In the genomic region with DNA sequence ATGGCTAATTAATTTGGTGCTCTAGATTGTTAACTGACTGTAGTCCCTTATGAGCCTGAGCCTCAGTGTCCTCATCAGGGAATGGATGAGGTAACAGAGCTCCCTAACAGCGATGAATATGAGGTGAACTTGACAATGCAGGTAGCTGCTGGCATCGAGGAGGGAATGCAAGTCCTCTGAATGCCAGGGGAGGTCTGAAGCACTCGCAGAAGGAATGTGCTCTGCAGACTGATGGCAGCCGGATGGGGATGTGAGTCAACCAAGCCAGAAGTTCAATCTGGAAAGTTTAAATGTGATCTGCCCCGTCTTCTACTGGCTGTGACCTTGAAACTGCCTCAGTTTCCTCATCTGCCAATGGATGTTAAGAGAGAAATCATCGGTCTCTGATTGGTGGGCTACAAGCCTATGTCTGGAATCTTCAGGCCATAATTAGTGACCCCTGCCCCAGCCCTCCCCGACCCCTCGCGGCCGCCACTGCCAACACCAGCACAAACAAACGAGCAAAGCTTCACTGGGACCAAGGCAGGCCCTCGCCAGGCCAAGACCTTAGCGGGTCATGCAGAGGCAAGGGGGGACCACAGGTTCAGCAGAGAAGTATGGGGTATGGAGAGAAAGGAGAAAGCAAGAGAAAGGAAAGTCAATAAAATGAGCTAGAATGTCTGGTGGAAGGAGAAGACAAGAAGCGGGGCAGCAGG, we compare ENCODE assay signal across 8 mouse cellular contexts. TPM values are rescaled to one million over a fixed set of nuclear protein-coding genes. Genes with fewer than 3 reads are reported as not detected.
DNase-seq lines count a peak whose midpoint lies in the region; ATAC-seq and TF ChIP-seq lines count a peak whose summit lies in the region.

No protein-coding gene starts in this region.

- peak overlapping the region; percentile 62 for H3K9ac ChIP-seq in kidney, postnatal 0 days (ENCODE audit: low read depth, low read length)
- H3K9ac ChIP-seq in midbrain, embryonic 15.5 days = peak overlapping the region; percentile 87

- peak overlapping the region; percentile 82 for H3K4me2 ChIP-seq in kidney, postnatal 0 days (ENCODE audit: low read length)
- peak overlapping the region; percentile 85 for H3K4me2 ChIP-seq in midbrain, embryonic 15.5 days

- H3K27ac ChIP-seq in kidney, postnatal 0 days = peak overlapping the region; percentile 82
- H3K27ac ChIP-seq in midbrain, embryonic 15.5 days = peak overlapping the region; percentile 85

- ATAC-seq in kidney, postnatal 0 days (replicated peaks; ENCODE audit: low FRiP score, low read depth) = no peak; the same call in 1 of the 2 replicates
- peak; percentile 13 for ATAC-seq in midbrain, embryonic 15.5 days (replicated peaks)

- peaks cover 31% of the 10 kb centered on the region for H3K36me3 ChIP-seq in erythroblast, embryonic 14.5 days (ENCODE audit: control insufficient read depth)
- H3K36me3 ChIP-seq in kidney, postnatal 0 days (ENCODE audit: insufficient read depth, low read length) = peaks cover 9% of the 10 kb centered on the region; the same call in 1 of the 2 replicates
- H3K36me3 ChIP-seq in midbrain, embryonic 15.5 days (replicated peaks) = peaks cover 3% of the 10 kb centered on the region; the same call in 1 of the 2 replicates

- H3K27me3 ChIP-seq in erythroblast, embryonic 14.5 days (ENCODE audit: control insufficient read depth) = no peaks in the 10 kb centered on the region
- no peaks in the 10 kb centered on the region for H3K27me3 ChIP-seq in kidney, postnatal 0 days (ENCODE audit: insufficient read depth, low read length)
- H3K27me3 ChIP-seq in midbrain, embryonic 15.5 days (replicated peaks) = no peaks in the 10 kb centered on the region

- WGBS in kidney, postnatal 0 days = 5% methylated on average over 14 of the region's 14 CpGs
- WGBS in midbrain, embryonic 15.5 days = 12% methylated on average over 14 of the region's 14 CpGs

- H3K9me3 ChIP-seq in erythroblast, embryonic 14.5 days (ENCODE audit: control insufficient read depth, low read length) = no peaks in the 10 kb centered on the region
- no peaks in the 10 kb centered on the region for H3K9me3 ChIP-seq in kidney, postnatal 0 days (replicated peaks; ENCODE audit: low read length)
- no peaks in the 10 kb centered on the region for H3K9me3 ChIP-seq in midbrain, embryonic 15.5 days

- peak overlapping the region; percentile 85 for H3K4me3 ChIP-seq in erythroblast, embryonic 14.5 days (replicated peaks)
- peak overlapping the region; percentile 53 for H3K4me3 ChIP-seq in kidney, postnatal 0 days (replicated peaks; ENCODE audit: low read depth, low read length)
- H3K4me3 ChIP-seq in midbrain, embryonic 15.5 days = peak overlapping the region; percentile 92

- peaks cover 38% of the 10 kb centered on the region for H3K4me1 ChIP-seq in erythroblast, embryonic 14.5 days (ENCODE audit: control insufficient read depth)
- peaks cover 18% of the 10 kb centered on the region for H3K4me1 ChIP-seq in kidney, postnatal 0 days (replicated peaks; ENCODE audit: insufficient read depth, low read length)
- H3K4me1 ChIP-seq in midbrain, embryonic 15.5 days = peaks cover 27% of the 10 kb centered on the region

- no peak; the same call in 1 of the 2 replicates for TF ChIP-seq CTCF in kidney, postnatal 0 days (IDR thresholded peaks at IDR 0.05; ENCODE audit: low read depth)

- peak; percentile 51 to 72 for DNase-seq in adrenal gland, adult (ENCODE audit: inconsistent age in 2 of 2, low spot score in 1 of 2)
- DNase-seq in adrenal gland, postnatal 4 days (ENCODE audit: low spot score in 2 of 2) = no peak
- DNase-seq in 3T3-L1 (ENCODE audit: low read depth, low spot score) = peak; percentile 81
- DNase-seq in kidney, postnatal 0 days (ENCODE audit: low spot score) = peak; percentile 46
- no peak for DNase-seq in layer of hippocampus, postnatal 25 days (ENCODE audit: extremely low spot score in 1 of 2, low spot score in 1 of 2)
- no peak for DNase-seq in right cerebral cortex, postnatal 25 days

RNA-seq across cellular contexts. Expression of gene Slc39a13, which starts 0.8 kb away (rescaled TPM):
- 10 to 100 TPM; 35.7 to 42.0 TPM for total RNA-seq in adrenal gland, postnatal 4 days (2021)
- polyA plus RNA-seq in erythroblast, embryonic 14.5 days (2012) = 1.4 and 2.0 TPM in 2 replicates
- polyA plus RNA-seq in kidney, postnatal 0 days (2015; fragmentation: Nextera tagmentation; extraction: Ambion mirVana) = 39.9 and 41.8 TPM in 2 replicates
- 35.7 and 36.8 TPM in 2 replicates for polyA plus RNA-seq in midbrain, embryonic 15.5 days (2015; fragmentation: Nextera tagmentation; extraction: Ambion mirVana)
- total RNA-seq in layer of hippocampus, postnatal 25 days (2021) = 10 to 100 TPM; 23.3 to 31.2 TPM

RNA-seq across cellular contexts. Expression of gene Spi1, which starts 12.7 kb away (rescaled TPM):
- total RNA-seq in adrenal gland, postnatal 4 days (2021) = 1 to 10 TPM; 7.8 to 7.9 TPM
- polyA plus RNA-seq in erythroblast, embryonic 14.5 days (2012) = 0.76 and 0.83 TPM in 2 replicates
- polyA plus RNA-seq in kidney, postnatal 0 days (2015; fragmentation: Nextera tagmentation; extraction: Ambion mirVana) = 4.4 and 6.0 TPM in 2 replicates
- 3.3 and 4.2 TPM in 2 replicates for polyA plus RNA-seq in midbrain, embryonic 15.5 days (2015; fragmentation: Nextera tagmentation; extraction: Ambion mirVana)
- total RNA-seq in layer of hippocampus, postnatal 25 days (2021) = 1 to 10 TPM; 3.6 to 3.8 TPM

RNA-seq across cellular contexts. Expression of gene Psmc3, which starts 15.6 kb away (rescaled TPM):
- 100 to 1,000 TPM; 203 to 210 TPM for total RNA-seq in adrenal gland, postnatal 4 days (2021)
- 22.2 and 22.3 TPM in 2 replicates for polyA plus RNA-seq in erythroblast, embryonic 14.5 days (2012)
- 287 and 307 TPM in 2 replicates for polyA plus RNA-seq in kidney, postnatal 0 days (2015; fragmentation: Nextera tagmentation; extraction: Ambion mirVana)
- polyA plus RNA-seq in midbrain, embryonic 15.5 days (2015; fragmentation: Nextera tagmentation; extraction: Ambion mirVana) = 226 and 233 TPM in 2 replicates
- total RNA-seq in layer of hippocampus, postnatal 25 days (2021) = 100 to 1,000 TPM; 232 to 234 TPM

RNA-seq across cellular contexts. Expression of gene Rapsn, which starts 34.0 kb away (rescaled TPM):
- 1 to 10 TPM; 4.2 to 4.9 TPM for total RNA-seq in adrenal gland, postnatal 4 days (2021)
- polyA plus RNA-seq in erythroblast, embryonic 14.5 days (2012) = 0.09 TPM in 1 of 2 replicates, not detected in the other
- 5.7 and 6.1 TPM in 2 replicates for polyA plus RNA-seq in kidney, postnatal 0 days (2015; fragmentation: Nextera tagmentation; extraction: Ambion mirVana)
- polyA plus RNA-seq in midbrain, embryonic 15.5 days (2015; fragmentation: Nextera tagmentation; extraction: Ambion mirVana) = 0.61 and 1.2 TPM in 2 replicates
- total RNA-seq in layer of hippocampus, postnatal 25 days (2021) = under 1 TPM in 1 of 2 experiments, not detected in 1; 0.59 TPM

RNA-seq across cellular contexts. Expression of gene Mybpc3, which starts 48.5 kb away (rescaled TPM):
- total RNA-seq in adrenal gland, postnatal 4 days (2021) = under 1 TPM in 1 of 2 experiments, not detected in 1; 0.17 TPM
- polyA plus RNA-seq in erythroblast, embryonic 14.5 days (2012) = 0.01 TPM in 1 of 2 replicates, not detected in the other
- polyA plus RNA-seq in kidney, postnatal 0 days (2015; fragmentation: Nextera tagmentation; extraction: Ambion mirVana) = 0.08 and 0.13 TPM in 2 replicates
- polyA plus RNA-seq in midbrain, embryonic 15.5 days (2015; fragmentation: Nextera tagmentation; extraction: Ambion mirVana) = 0.05 and 0.41 TPM in 2 replicates
- total RNA-seq in layer of hippocampus, postnatal 25 days (2021) = under 1 TPM; 0.20 to 0.23 TPM

Comparison
In these comparisons a context has a peak if more than half of its experiments do, and no peak if none do; other contexts are left out.
1. DNase-seq: peak in adrenal gland, adult (2 of 2), 3T3-L1 (single experiment) and kidney, postnatal 0 days (single experiment); none in adrenal gland, postnatal 4 days (0 of 2), layer of hippocampus, postnatal 25 days (0 of 2) and right cerebral cortex, postnatal 25 days (single experiment).
2. RNA of gene Slc39a13, which starts 0.8 kb away (polyA plus RNA-seq): 39.9 to 41.8 TPM in kidney, postnatal 0 days and 35.7 to 36.8 TPM in midbrain, embryonic 15.5 days; 1.4 to 2.0 TPM in erythroblast, embryonic 14.5 days; every median in the first group is over 10 times any median in the second.
3. Peak in every context shown above with its lines, with median percentiles within 50 percentile points of each other: H3K4me3 ChIP-seq.